Mouse (Mus musculus): ENCODE measurements around the gene Tnni1. TPM values are rescaled to one million over a fixed set of nuclear protein-coding genes. Genes with fewer than 3 reads are reported as not detected.

The Tnni1 gene
- polyA plus RNA-seq, 1 experiment: 25.9 TPM

DNA sequence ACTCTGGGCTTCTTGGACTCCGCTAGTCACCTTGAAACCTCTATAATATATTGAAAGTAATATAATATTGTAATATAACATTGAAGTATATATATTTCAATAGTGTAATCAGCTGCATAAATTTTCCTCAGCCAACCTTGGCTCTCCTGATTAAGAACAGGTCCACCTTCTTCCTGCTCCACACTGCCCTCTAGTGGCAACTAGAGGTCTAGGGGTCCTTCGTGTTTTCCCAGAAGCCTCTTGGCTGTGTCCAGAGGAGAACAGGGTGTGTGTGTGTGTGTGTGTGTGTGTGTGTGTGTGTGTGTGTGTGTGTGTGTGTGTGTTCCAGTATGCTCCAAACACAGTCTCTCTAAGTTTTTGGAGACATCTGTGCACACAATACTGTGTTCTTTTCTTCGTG, 8.6 kb downstream of the Tnni1 start:
- no peak overlapping the region for H3K27ac ChIP-seq (ENCODE audit: insufficient read depth, low read length)
- DNase-seq: peak; percentile 29 to 45
- TF ChIP-seq POLR2A (IDR thresholded peaks at IDR 0.05; ENCODE audit: borderline replicate concordance, insufficient read depth, low read length) (no peak), CTCF (IDR thresholded peaks at IDR 0.05; ENCODE audit: borderline replicate concordance, insufficient read depth, low read depth, low read length) (peak; percentile 62; the same call in 1 of the 2 replicates)
- no peaks in the 10 kb centered on the region for H3K27me3 ChIP-seq (ENCODE audit: control insufficient read depth, insufficient read depth, low read length)
- WGBS: 50% methylated on average over 3 of the region's 3 CpGs
- no peaks in the 10 kb centered on the region for H3K4me1 ChIP-seq (ENCODE audit: control insufficient read depth, insufficient read depth, low read length)
- no peak overlapping the region for H3K4me3 ChIP-seq (replicated peaks; ENCODE audit: insufficient read depth, low read depth, low read length)

GRCm38 (mm10) chr1:135788708-135789107, 9.5 kb downstream of the Tnni1 start:
- Histone ChIP-seq H3K27me3 (ENCODE audit: control insufficient read depth, insufficient read depth, low read length) (no peaks in the 10 kb centered on the region), H3K27ac (ENCODE audit: insufficient read depth, low read length) (no peak overlapping the region), H3K4me3 (replicated peaks; ENCODE audit: insufficient read depth, low read depth, low read length) (no peak overlapping the region), H3K4me1 (ENCODE audit: control insufficient read depth, insufficient read depth, low read length) (no peaks in the 10 kb centered on the region)
- DNase-seq: no peak
- WGBS: 54% methylated on average over 10 of the region's 10 CpGs
- TF ChIP-seq POLR2A (IDR thresholded peaks at IDR 0.05; ENCODE audit: borderline replicate concordance, insufficient read depth, low read length): no peak
- no peak for TF ChIP-seq CTCF (IDR thresholded peaks at IDR 0.05; ENCODE audit: borderline replicate concordance, insufficient read depth, low read depth, low read length)

GRCm38 (mm10) chr1:135789815-135790214, 10.6 kb downstream of the Tnni1 start:
- Histone ChIP-seq H3K4me3 (replicated peaks; ENCODE audit: insufficient read depth, low read depth, low read length) (no peak overlapping the region), H3K4me1 (ENCODE audit: control insufficient read depth, insufficient read depth, low read length) (no peaks in the 10 kb centered on the region), H3K27ac (ENCODE audit: insufficient read depth, low read length) (no peak overlapping the region), H3K27me3 (ENCODE audit: control insufficient read depth, insufficient read depth, low read length) (no peaks in the 10 kb centered on the region)
- TF ChIP-seq POLR2A (IDR thresholded peaks at IDR 0.05; ENCODE audit: borderline replicate concordance, insufficient read depth, low read length) (no peak), CTCF (IDR thresholded peaks at IDR 0.05; ENCODE audit: borderline replicate concordance, insufficient read depth, low read depth, low read length) (peak; percentile 72)
- DNase-seq: peak; percentile 32 to 59
- WGBS: 13% methylated on average over 5 of the region's 5 CpGs

GRCm38 (mm10) chr1:135792143-135792939, 13.1 kb downstream of the Tnni1 start:
- Histone ChIP-seq H3K27ac (ENCODE audit: insufficient read depth, low read length) (no peak overlapping the region), H3K27me3 (ENCODE audit: control insufficient read depth, insufficient read depth, low read length) (no peaks in the 10 kb centered on the region), H3K4me3 (replicated peaks; ENCODE audit: insufficient read depth, low read depth, low read length) (no peak overlapping the region), H3K4me1 (ENCODE audit: control insufficient read depth, insufficient read depth, low read length) (no peaks in the 10 kb centered on the region)
- no peak for TF ChIP-seq CTCF (IDR thresholded peaks at IDR 0.05; ENCODE audit: borderline replicate concordance, insufficient read depth, low read depth, low read length)
- no peak for TF ChIP-seq POLR2A (IDR thresholded peaks at IDR 0.05; ENCODE audit: borderline replicate concordance, insufficient read depth, low read length)
- 67% methylated on average over 13 of the region's 13 CpGs for WGBS
- no peak for DNase-seq

- 29% methylated on average over 27 of the region's 27 CpGs for WGBS
These were observed 14.4 kb downstream of the Tnni1 start for GRCm38 (mm10) chr1:135793370-135794215.

DNA sequence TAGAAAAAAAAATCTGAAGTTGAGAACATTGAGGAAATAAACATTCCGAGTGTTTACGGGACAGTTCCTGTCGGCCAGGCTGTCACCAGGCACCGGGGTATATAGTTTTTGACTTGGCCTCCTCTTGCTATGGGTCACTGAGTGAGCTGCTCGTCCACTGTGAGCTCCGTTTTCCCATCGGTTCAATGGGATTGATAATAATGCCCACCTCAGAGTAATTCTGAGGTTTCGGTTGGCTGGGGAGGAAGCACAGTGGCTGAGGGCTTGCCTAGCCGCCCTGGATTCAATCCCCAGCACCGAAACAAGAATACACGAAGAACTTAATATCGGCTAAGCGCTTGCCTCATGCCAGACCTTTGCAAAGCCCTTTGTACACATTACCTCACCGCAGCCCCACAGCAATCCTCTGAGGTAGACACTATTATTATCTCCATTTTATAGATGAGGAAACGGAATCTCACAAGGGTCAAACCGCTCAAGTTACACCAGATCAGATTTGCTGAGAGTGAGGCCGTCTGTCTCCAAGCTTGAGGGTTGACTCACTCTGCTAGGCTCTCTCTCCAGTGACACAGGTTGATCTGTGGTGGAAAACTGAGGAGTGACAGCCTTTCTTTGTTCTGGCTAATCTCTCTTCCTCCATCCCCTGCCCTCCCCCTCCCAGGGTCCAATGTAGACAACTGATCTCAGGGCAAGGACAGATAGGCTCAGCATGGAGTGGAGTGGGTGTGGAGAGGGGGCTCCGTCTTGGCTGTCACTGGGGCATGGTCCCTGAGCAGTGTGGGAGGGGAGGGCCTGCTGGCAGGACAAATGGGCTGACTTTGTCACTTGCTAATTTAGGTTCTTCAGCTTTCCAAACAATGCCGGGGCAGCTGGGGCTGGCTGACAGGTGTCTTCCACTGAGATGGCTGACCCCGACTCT, 15.2 kb downstream of the Tnni1 start:
- TF ChIP-seq CTCF (IDR thresholded peaks at IDR 0.05; ENCODE audit: borderline replicate concordance, insufficient read depth, low read depth, low read length): no peak
- TF ChIP-seq POLR2A (IDR thresholded peaks at IDR 0.05; ENCODE audit: borderline replicate concordance, insufficient read depth, low read length): no peak
- no peak overlapping the region for H3K4me3 ChIP-seq (replicated peaks; ENCODE audit: insufficient read depth, low read depth, low read length)
- H3K27ac ChIP-seq (ENCODE audit: insufficient read depth, low read length): no peak overlapping the region
- H3K27me3 ChIP-seq (ENCODE audit: control insufficient read depth, insufficient read depth, low read length): no peaks in the 10 kb centered on the region
- no peaks in the 10 kb centered on the region for H3K4me1 ChIP-seq (ENCODE audit: control insufficient read depth, insufficient read depth, low read length)
- 66% methylated on average over 20 of the region's 20 CpGs for WGBS
- no peak for DNase-seq

More at GRCm38 (mm10) chr1:135793370-135794215, 14.4 kb downstream of the Tnni1 start:
- DNase-seq: no peak
- Histone ChIP-seq H3K4me3 (replicated peaks; ENCODE audit: insufficient read depth, low read depth, low read length) (no peak overlapping the region), H3K4me1 (ENCODE audit: control insufficient read depth, insufficient read depth, low read length) (no peaks in the 10 kb centered on the region), H3K27ac (ENCODE audit: insufficient read depth, low read length) (no peak overlapping the region), H3K27me3 (ENCODE audit: control insufficient read depth, insufficient read depth, low read length) (no peaks in the 10 kb centered on the region)
- TF ChIP-seq CTCF (IDR thresholded peaks at IDR 0.05; ENCODE audit: borderline replicate concordance, insufficient read depth, low read depth, low read length) (no peak), POLR2A (IDR thresholded peaks at IDR 0.05; ENCODE audit: borderline replicate concordance, insufficient read depth, low read length) (no peak)

DNA sequence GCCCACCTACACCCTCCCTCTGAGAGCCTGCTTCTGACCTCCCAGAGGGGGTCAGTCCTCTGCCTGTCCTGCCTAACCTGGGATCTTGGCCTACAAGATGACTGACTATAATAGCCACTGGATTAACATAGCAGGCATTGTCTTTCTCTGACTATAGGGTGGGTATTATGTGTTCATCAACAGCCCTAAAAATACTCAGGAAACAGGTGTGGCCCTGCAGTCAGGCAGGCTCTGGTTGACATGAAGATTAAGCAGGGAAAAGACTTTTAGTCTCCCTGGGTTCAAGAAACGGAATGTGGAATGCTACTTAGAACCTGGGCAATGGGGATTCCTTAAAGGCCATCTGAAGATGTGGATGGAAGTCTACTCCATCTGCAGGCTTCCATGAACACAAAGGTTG, 19.3 kb downstream of the Tnni1 start:
- no peak for DNase-seq
- H3K4me1 ChIP-seq (ENCODE audit: control insufficient read depth, insufficient read depth, low read length): no peaks in the 10 kb centered on the region; the same call in 1 of the 2 replicates
- no peak for TF ChIP-seq CTCF (IDR thresholded peaks at IDR 0.05; ENCODE audit: borderline replicate concordance, insufficient read depth, low read depth, low read length)
- no peak for TF ChIP-seq POLR2A (IDR thresholded peaks at IDR 0.05; ENCODE audit: borderline replicate concordance, insufficient read depth, low read length)
- WGBS: 100% methylated on average over 1 of the region's 1 CpGs
- no peak overlapping the region for H3K27ac ChIP-seq (ENCODE audit: insufficient read depth, low read length)
- H3K4me3 ChIP-seq (replicated peaks; ENCODE audit: insufficient read depth, low read depth, low read length): no peak overlapping the region
- H3K27me3 ChIP-seq (ENCODE audit: control insufficient read depth, insufficient read depth, low read length): no peaks in the 10 kb centered on the region
